8 mouse cellular contexts compared by ENCODE assay signal in genomic region chr5:92698131-92698836, GRCm38 (mm10). TPM values are rescaled to one million over a fixed set of nuclear protein-coding genes. Genes with fewer than 3 reads are reported as not detected.
DNase-seq lines count a peak whose midpoint lies in the region; ATAC-seq lines count a peak whose summit lies in the region.

No protein-coding gene starts in this region.

- H3K4me3 ChIP-seq in embryonic facial prominence, embryonic 15.5 days (replicated peaks): peak overlapping the region; percentile 21
- no peak overlapping the region for H3K4me3 ChIP-seq in limb, embryonic 11.5 days (ENCODE audit: low read depth, low read length)
- peak overlapping the region; percentile 7 for H3K4me3 ChIP-seq in stomach, embryonic 14.5 days (ENCODE audit: low read depth, low read length)

- intact Hi-C loops in left cerebral cortex, postnatal 25 days (cut with DNase I): no loop called here

- ATAC-seq in embryonic facial prominence, embryonic 15.5 days (ENCODE audit: insufficient number of reproducible peaks, low FRiP score, low TSS enrichment, low read depth): peak; percentile 83; the same call in 1 of the 2 replicates
- ATAC-seq in limb, embryonic 11.5 days (ENCODE audit: insufficient number of reproducible peaks, low FRiP score, low TSS enrichment, low read depth): no peak
- ATAC-seq in stomach, embryonic 14.5 days (ENCODE audit: insufficient number of reproducible peaks, insufficient read depth, low FRiP score, low read depth): no peak
- ATAC-seq in megakaryocyte-erythroid progenitor cell, adult 5-6 weeks (replicated peaks; ENCODE audit: low FRiP score, low TSS enrichment, poor library complexity, severe bottlenecking): no peak
- no peak for ATAC-seq in granulocyte monocyte progenitor cell, adult 5-6 weeks (replicated peaks; ENCODE audit: poor library complexity, severe bottlenecking)

- H3K9ac ChIP-seq in embryonic facial prominence, embryonic 15.5 days: no peak overlapping the region
- no peak overlapping the region for H3K9ac ChIP-seq in limb, embryonic 11.5 days (ENCODE audit: low read length)
- no peak overlapping the region for H3K9ac ChIP-seq in stomach, embryonic 14.5 days (replicated peaks; ENCODE audit: low read depth, low read length)

- H3K4me1 ChIP-seq in embryonic facial prominence, embryonic 15.5 days: peaks cover 9% of the 10 kb centered on the region; the same call in 1 of the 2 replicates
- 0 out of 2 replicates have a peak, but pooled peaks cover 4% of the 10 kb centered on the region for H3K4me1 ChIP-seq in limb, embryonic 11.5 days (ENCODE audit: control insufficient read depth, insufficient read depth, low read length)
- 0 out of 2 replicates have a peak, but pooled peaks cover 10% of the 10 kb centered on the region for H3K4me1 ChIP-seq in stomach, embryonic 14.5 days (ENCODE audit: control insufficient read depth, insufficient read depth, low read length)

- DNase-seq in left cerebral cortex, postnatal 25 days (ENCODE audit: low spot score in 2 of 2): peak; percentile 15 to 18
- DNase-seq in left cerebral cortex, adult 11 months (ENCODE audit: low spot score): no peak
- peak; percentile 34 for DNase-seq in limb, embryonic 11.5 days (ENCODE audit: low spot score)
- DNase-seq in cerebellum, adult 9-11 months: no peak

- no peaks in the 10 kb centered on the region for H3K27me3 ChIP-seq in embryonic facial prominence, embryonic 15.5 days
- H3K27me3 ChIP-seq in limb, embryonic 11.5 days (ENCODE audit: control insufficient read depth, insufficient read depth, low read length): no peaks in the 10 kb centered on the region
- no peaks in the 10 kb centered on the region for H3K27me3 ChIP-seq in stomach, embryonic 14.5 days (ENCODE audit: control insufficient read depth, insufficient read depth, low read length)

- H3K4me2 ChIP-seq in embryonic facial prominence, embryonic 15.5 days (replicated peaks): peak overlapping the region; percentile 45
- peak overlapping the region; percentile 35 for H3K4me2 ChIP-seq in limb, embryonic 11.5 days (ENCODE audit: low read depth, severe bottlenecking)
- peak overlapping the region; percentile 37 for H3K4me2 ChIP-seq in stomach, embryonic 14.5 days (replicated peaks; ENCODE audit: low read depth, low read length)

- no peak overlapping the region for H3K27ac ChIP-seq in embryonic facial prominence, embryonic 15.5 days (replicated peaks)
- H3K27ac ChIP-seq in limb, embryonic 11.5 days (replicated peaks; ENCODE audit: low read depth, low read length): no peak overlapping the region
- no peak overlapping the region for H3K27ac ChIP-seq in stomach, embryonic 14.5 days (ENCODE audit: low read length)

- no peaks in the 10 kb centered on the region for H3K36me3 ChIP-seq in embryonic facial prominence, embryonic 15.5 days
- no peaks in the 10 kb centered on the region for H3K36me3 ChIP-seq in limb, embryonic 11.5 days (ENCODE audit: control insufficient read depth, insufficient read depth, low read length)
- no peaks in the 10 kb centered on the region for H3K36me3 ChIP-seq in stomach, embryonic 14.5 days (ENCODE audit: control insufficient read depth, insufficient read depth, low read length)

- 1% methylated on average over 15 of the region's 15 CpGs for WGBS in embryonic facial prominence, embryonic 15.5 days
- 9% methylated on average over 15 of the region's 15 CpGs for WGBS in limb, embryonic 11.5 days
- 2% methylated on average over 15 of the region's 15 CpGs for WGBS in stomach, embryonic 14.5 days

- no peaks in the 10 kb centered on the region for H3K9me3 ChIP-seq in embryonic facial prominence, embryonic 15.5 days (replicated peaks)
- H3K9me3 ChIP-seq in limb, embryonic 11.5 days (ENCODE audit: control insufficient read depth, low read length): no peaks in the 10 kb centered on the region
- H3K9me3 ChIP-seq in stomach, embryonic 14.5 days (ENCODE audit: control insufficient read depth, low read depth, low read length): no peaks in the 10 kb centered on the region

RNA-seq across cellular contexts. Expression of gene Shroom3, which starts 15.0 kb away (rescaled TPM):
- total RNA-seq in left cerebral cortex, postnatal 25 days (2021): 1 to 10 TPM; 4.4 to 4.9 TPM
- polyA plus RNA-seq in embryonic facial prominence, embryonic 15.5 days (2015; fragmentation: Nextera tagmentation; extraction: Ambion mirVana): 3.9 and 4.1 TPM in 2 replicates
- 3.8 and 5.8 TPM in 2 replicates for polyA plus RNA-seq in limb, embryonic 11.5 days (2014; fragmentation: Nextera tagmentation; extraction: Ambion mirVana)
- polyA plus RNA-seq in stomach, embryonic 14.5 days (2014; fragmentation: Nextera tagmentation; extraction: Ambion mirVana): 8.3 and 9.1 TPM in 2 replicates
- 0.50 TPM in 1 of 2 replicates, not detected in the other for total RNA-seq in megakaryocyte-erythroid progenitor cell, adult 5-6 weeks (2014; fragmentation: Nextera tagmentation)
- 1.9 TPM in 1 of 2 replicates, not detected in the other for total RNA-seq in megakaryocyte-erythroid progenitor cell, adult 5-6 weeks (2017)
- not detected in 2 replicates for total RNA-seq in granulocyte monocyte progenitor cell, adult 5-6 weeks (2014; fragmentation: Nextera tagmentation)
- 0.09 TPM in 1 of 2 replicates, not detected in the other for total RNA-seq in granulocyte monocyte progenitor cell, adult 5-6 weeks (2017)

RNA-seq across cellular contexts. Expression of gene Ccdc158, which starts 23.2 kb away (rescaled TPM):
- total RNA-seq in left cerebral cortex, postnatal 25 days (2021): under 1 TPM; 0.18 to 0.76 TPM
- 1.1 TPM in 2 replicates for polyA plus RNA-seq in embryonic facial prominence, embryonic 15.5 days (2015; fragmentation: Nextera tagmentation; extraction: Ambion mirVana)
- 0.62 and 0.69 TPM in 2 replicates for polyA plus RNA-seq in limb, embryonic 11.5 days (2014; fragmentation: Nextera tagmentation; extraction: Ambion mirVana)
- polyA plus RNA-seq in stomach, embryonic 14.5 days (2014; fragmentation: Nextera tagmentation; extraction: Ambion mirVana): 0.86 and 1.1 TPM in 2 replicates
- total RNA-seq in megakaryocyte-erythroid progenitor cell, adult 5-6 weeks (2014; fragmentation: Nextera tagmentation): 4.2 and 4.7 TPM in 2 replicates
- total RNA-seq in megakaryocyte-erythroid progenitor cell, adult 5-6 weeks (2017): 6.4 and 8.7 TPM in 2 replicates
- 0.58 and 3.1 TPM in 2 replicates for total RNA-seq in granulocyte monocyte progenitor cell, adult 5-6 weeks (2014; fragmentation: Nextera tagmentation)
- 4.2 and 5.3 TPM in 2 replicates for total RNA-seq in granulocyte monocyte progenitor cell, adult 5-6 weeks (2017)

Comparison
In these comparisons a context has a peak if more than half of its experiments do, and no peak if none do; other contexts are left out.
1. DNase-seq: peak in left cerebral cortex, postnatal 25 days (2 of 2) and limb, embryonic 11.5 days (single experiment); none in left cerebral cortex, adult 11 months (single experiment) and cerebellum, adult 9-11 months (single experiment).
2. Peak in every context shown above with its lines, with median percentiles within 50 percentile points of each other: H3K4me2 ChIP-seq.